Mouse (Mus musculus): ENCODE data around the gene E130208F15Rik.

Gene E130208F15Rik

DNA sequence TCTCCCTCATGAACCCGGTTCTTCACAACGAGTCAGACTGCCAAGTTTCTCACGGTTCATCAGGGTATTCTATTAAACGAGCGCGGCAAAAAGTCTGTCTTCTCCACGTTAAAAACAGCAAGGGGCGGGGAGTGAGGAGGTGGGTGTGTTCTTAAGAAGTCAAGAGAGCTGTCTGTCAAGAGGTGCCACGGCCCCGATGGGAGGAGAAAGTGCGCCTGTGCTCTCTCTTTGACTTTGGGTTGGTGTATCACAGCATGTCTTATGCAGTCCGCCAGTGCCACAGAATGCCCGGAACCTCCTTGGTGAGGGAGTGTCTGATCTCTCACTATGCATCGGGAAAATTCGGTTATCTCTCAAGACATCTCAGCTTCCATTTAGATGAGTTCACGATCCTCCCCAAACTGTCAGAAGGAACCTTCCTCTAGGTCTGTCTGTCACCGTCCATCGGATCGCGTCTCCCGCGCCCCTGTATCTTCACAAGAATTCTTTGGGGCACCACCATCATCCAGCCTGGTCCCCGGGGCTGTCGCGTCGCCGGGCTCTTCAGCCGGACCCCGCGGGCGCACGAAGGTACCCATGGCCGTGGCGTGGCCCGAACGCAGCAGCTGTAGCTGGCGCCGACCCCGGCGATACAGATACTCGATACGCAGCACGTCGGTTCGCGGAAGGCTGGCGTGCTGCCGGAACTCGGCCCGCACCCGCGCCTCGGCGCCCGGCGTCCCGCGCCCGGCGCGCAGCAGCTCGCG lies at the start of gene E130208F15Rik:
TSS of gene E130208F15Rik (plus strand) at position 202 of the 746 bp plus-strand sequence.
- DNase-seq, result peak; percentile 83

DNA sequence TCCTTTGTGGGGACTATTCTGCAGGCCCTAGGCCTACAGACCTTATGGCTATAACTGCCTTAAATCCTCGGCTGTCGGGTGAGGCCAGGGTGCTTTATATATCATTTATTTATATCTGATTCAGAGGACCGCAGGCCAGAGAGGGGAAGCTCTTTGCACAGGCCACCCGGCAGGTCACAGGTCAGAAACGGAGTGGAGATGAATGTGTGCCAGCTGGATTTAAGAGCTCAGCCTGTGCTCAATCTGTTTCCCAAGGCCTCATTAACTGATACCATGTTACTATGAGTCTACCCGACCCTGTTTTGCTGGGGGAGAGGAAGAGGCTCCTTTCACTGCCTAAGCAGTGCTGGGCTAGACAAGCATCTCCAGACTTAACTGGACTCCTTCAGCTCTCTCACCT lies 47.2 kb upstream of the E130208F15Rik start:
- no peak for DNase-seq

DNA sequence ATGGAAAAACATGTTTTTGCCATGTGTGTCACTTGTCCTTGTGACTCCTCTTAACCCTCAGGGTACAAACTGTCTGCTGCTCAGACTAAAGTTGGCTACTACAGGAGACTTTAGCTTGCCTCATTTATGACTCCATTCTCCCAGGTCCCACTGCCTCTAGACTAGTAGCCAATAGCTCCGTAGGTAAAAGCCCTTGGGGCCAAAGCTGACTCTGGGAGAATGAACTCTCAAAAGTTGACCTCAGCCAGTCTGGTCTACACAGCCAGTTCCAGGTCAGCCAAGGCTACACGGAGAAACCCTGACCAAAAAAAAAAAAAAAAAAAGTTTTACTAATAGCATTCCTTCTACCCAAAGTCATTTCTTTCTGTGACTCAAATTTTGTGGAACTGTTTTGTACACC lies 42.6 kb upstream of the E130208F15Rik start:
- DNase-seq, result no peak

DNA sequence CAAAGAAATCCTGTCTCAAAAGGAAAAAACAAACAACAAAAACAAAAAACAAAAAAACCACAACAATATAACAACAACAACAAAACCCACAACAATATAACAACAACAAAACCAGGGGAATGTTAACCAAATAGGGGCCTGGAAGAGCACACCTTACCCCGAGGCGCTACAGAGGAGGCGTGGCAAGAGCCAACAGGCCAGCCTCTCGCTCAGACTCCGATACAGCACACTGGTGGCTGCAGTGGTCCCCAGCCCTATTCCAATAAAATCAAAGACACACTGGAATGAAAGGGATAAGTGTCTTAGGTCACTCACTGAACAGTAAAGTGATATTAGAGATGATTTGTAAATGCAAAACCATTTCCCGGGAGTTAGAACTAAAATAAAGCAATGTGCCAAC lies 42.0 kb upstream of the E130208F15Rik start:
- DNase-seq, result peak; percentile 58

DNA sequence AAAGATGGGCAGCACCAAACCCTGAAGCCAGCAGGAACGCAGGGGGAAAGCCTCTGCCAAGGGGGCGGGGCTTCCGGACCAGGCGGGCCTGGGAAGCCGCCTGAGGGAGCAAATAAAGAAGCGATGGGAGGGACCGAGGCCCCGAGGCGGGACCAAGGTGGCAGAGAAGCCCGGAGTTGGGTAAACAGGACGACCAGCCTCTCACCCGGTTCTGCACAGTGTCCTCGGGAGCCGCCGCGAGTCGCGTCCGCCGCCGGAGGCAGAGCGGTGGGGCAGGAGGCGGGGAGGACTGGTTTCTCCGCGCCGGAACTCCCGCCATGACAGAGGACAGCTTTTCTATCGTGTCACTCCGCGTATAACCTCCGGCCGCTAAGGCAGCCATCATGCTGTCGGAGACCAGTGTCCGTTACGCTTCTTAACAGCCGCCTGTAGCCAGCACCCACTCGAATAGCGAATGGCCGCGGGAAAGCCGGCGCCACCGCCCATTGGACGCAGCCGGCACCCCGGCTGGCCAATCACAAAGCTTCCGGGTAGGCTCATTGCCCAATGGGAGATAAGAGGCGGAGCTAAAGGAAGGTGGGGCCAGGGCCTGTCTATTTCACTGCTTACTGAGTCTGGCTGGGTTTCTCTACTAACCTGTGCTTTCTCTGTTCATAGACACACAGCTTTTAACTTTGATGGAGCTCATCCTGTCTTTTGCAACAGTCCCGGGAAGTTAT lies 41.4 kb upstream of the E130208F15Rik start, which contains the start of the genes Thap8 and Wdr62:
TSS of gene Thap8 (plus strand) at position 144 of the 719 bp plus-strand sequence.
TSS of gene Wdr62 (minus strand) at position 469 of the 719 bp plus-strand sequence.
- peak; percentile 95 for DNase-seq

DNA sequence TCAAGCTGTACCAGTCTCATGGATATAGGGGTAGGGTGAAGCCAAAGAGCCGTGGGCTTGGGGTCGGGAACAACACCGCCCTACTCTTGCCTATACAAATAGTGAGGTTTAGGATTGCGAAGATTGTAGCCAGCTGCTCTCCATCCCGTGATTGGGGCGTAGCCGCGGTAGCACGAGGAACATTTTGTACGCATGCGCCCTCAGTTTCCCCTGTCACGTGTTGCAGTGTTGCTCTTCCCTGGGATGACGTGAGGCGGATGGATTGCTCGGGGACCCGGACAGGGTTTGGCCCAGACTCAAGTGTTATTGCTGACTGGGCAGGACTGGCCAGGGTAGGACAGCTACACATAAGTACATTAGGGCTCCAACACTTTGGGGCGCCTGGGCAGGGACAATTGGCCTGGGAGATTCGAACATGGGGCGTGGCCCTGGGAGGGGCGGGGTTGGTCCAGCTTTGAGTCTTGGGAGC lies 40.8 kb upstream of the E130208F15Rik start:
- peak; percentile 80 for DNase-seq

DNA sequence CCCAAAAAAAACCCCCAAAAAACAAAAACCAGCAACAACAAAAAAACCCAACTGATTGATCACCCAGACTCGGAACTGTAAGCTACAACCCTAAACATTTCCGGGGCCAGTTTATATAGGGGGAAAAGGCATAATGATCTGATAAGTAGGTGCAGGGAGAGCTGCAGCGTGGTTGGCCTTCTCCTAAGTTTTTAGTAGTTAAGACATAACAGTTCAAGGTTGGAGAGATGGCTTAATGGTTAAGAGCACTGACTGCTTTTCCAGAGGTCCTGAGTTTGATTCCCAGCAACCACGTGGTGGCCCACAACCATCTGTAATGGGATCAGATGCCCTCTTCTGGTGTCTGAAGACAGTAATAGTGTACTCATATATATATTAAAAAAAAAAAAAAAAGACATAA lies 40.0 kb upstream of the E130208F15Rik start:
- DNase-seq, result no peak

DNA sequence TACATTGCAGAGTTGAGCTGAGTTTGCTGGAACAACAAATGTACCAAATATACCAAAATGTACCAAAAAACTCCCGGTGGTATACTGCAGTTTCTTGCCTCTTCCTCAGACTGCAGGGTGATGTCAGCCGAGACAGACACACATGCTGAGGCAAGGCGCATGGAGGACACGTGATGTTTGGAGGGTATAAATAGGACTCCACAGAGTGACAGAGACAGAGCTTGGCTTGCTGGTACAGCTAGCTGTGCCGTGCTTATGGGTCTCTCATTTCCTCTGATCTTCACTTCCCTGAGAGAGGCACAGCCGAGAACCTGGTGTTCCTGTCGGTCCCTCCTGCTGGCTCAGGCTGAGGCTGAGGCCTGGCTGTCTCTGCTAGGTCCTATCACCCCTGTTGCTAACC lies 38.8 kb upstream of the E130208F15Rik start:
- DNase-seq, result no peak

DNA sequence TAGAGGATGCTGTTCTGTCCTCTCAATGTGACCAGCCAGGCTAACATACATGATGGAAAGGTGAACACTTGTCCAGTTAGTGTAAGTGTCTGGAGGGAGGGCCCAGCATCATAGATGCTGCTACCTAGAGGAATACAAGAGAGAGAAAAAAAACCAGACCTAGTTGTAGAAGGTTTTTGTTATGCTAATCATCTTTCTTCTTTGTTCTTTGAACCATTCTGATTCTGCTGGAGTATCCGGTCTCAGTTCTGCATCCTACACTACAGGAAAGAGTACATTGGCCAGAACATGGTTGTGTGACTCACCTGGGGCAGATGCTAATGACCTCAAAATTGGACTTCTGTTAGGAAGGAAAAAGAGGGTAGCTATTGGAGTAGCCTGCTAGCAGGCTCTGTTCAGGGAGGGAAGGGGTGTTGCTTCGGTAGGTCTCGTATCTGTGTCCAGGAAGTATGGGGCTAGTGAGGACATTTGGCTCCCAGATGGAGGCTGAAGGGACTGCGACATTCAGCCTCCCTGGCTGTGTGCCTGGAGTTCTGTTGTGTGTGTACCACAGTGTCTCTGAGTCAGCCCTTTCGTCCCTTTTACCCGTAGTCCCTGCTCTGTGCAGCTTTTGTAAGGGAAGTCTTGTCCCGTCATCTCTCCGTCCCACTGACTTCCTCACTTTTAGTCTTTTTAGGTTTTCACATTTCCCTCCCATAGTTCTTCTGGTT lies 34.7 kb upstream of the E130208F15Rik start:
- DNase-seq, result no peak

DNA sequence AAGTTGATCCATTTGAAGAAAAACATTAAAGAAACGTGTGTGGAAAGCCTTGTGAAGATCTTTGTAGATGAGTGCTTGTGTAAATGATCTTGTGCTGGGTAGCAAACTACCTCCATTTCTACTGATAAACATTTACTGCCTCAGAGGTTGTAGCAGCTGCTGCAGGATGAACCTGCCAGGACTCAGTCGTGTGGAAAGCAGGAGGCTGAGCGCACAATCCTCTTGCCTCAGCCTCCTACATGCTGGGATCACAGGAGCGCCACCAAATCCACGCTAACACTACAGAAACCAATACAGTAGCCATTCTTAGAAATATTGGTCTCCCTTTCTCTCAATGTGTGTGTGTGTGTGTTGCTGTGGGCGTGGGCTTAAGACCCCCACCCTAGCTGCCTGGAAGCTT lies 33.5 kb upstream of the E130208F15Rik start:
- DNase-seq, result no peak

DNA sequence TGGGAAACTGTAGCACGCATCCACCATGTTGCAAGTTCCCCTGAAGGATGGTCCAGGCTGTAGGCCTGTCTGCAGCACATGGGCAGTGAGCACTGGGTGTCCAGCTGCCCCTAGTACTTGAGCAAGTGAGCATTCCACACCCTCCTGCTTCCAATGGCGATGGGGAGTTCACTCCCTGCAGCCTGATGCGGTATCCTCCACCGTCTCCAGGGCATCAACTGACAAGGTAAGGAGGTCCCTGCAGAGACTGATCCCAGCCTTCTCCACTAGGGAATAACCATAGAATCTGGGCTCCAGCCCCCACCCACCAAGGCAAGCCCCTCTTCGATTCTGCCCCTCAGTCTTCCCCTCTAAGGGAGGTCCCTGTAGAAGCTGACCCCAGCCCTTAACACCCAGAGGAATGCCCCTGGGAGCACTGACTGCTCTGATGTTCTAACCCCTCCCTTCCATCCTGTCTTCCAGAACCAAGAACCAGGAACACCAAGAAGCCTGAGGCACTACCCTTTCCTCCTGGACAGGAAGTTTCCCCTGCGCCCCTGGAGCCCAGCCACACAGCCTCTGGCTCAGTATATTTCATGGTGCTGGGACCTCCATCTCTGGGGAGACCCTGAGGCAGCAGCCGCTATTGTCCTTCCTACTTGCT lies 32.3 kb upstream of the E130208F15Rik start:
- no peak for DNase-seq

DNA sequence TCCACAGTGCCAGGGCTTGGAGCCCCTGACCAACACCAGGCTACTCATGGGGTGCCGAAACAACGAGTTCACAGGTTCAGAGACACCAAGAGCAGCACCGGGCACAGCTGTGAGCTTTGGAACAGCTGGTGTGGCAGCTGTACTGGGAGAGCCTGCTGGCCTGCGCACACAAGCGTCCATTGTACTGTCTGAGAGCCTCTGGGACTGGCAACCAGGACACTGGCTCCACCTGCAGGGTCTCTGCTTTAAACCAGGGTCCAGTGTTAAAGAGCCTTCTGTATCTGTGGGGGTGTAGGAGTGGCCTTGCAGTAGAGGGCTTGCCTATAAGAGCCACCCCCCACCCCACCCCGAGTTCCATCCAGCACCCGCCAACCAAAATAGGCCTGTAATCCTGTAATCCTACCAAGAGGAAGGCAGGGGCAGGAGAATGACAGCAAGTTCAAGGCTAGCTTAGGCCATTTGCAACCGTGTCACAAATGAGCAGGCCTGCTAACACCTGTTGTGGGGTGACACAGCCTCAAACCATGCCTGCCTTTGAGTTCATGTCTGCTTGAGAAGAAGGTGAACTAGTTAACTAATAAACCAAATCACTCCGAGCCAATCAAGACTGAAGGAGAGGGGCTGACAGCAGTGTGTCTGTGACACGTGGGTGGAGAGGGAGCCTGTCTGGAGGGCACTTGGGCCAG lies 31.7 kb upstream of the E130208F15Rik start:
- no peak for DNase-seq

DNA sequence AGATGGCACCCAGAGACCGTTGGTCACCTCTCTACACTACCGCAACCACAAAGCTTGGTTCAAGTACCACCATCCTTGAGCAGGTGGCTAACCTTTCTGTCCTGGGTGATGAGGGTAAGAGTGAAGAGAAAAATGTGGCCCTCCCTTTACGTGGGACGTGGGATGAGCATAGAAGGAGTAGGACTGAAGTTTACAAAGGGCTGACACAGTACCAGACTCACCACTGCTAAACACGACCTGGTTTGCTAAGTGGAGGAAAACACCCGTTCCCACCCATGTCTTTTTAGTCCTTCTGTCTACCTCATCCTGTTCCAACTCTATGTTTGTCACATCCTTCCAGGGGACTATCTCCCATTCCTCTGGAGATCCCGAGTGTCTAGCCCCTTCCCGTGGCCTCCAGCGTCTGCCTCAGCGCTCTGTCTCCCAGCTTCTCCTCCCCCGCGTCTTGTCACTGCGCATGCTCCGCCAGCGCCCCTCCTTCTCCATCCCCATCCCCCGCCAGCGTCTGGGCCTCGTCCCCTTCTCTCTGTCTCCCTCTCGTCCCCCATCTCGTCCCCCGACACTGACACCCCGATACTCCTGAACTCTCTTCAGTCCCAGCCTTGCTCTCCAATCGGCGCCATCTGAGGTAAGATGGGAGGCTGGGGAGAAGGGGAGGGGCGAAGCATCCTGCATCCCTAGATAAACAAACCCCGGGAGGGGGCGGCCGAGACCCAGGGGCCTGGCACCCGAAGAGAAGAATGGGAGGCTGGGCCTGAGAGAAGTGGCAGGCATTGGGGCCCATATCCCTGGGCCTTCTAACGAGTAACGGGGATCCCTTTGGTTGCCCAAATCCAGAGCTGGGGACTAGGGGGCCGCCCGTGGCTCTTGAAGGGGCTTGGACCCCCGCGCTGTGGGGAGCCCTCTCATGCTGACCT lies 30.1 kb upstream of the E130208F15Rik start, which contains the start of gene Clip3:
TSS of gene Clip3 (plus strand) at position 514 of the 917 bp plus-strand sequence.
- DNase-seq, result peak; percentile 59

DNA sequence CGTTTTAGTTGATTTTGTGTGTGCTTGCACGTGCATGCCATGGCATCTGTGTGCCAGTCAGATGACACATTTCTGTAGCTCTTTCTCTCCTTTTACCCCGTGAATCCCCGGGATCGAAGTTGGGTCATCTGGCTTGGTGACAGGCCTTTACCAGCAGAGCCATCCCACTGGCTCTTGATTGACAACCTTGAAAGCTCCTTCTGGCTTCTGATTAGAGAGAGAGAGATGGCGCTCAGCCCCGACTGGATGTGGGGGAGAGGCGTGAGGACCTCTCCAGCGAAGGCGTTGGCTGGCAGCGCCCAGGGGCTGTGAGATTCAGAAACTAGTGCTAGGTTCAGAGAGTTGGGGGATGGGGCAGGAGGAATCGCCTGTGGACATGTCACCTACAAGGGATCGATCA lies 27.7 kb upstream of the E130208F15Rik start:
- DNase-seq, result no peak

DNA sequence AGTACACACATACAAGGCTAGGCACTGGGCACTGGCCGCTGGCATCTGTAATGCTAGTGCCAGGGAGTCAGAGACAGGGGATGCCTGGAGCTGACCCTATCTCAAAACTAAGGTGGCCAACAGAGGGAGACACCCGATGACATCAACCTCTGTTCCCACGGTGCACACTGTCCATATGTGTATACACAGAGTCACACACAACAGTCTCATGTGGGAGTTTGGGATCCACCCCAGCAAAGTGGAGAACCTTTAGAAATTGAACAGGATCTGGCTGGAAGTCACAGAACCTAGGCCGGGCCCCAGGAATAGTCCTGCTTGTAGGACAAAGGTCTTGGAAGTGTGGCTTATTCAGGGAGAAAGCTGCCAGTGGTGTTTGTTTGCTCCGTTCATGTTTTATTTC lies 27.2 kb upstream of the E130208F15Rik start:
- DNase-seq, result no peak

DNA sequence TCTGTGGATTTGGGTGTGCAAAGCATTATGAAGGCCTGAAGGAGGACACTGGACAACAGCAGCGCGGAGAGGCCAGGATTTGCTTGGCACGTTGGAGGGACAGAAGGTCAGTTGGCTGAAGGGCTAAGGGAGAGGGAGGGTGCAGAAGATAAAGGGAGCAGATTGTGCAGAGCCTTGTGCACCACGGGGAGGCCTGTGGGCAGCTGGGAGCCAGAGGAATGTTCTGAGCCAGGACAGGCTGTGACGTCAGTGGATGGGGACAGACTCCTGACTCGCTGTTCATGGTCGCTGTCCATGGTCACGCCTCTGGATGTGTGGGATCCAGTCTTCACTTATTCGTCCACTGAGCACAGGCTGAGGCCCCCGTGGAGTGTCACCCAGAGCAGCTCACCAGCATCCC lies 26.4 kb upstream of the E130208F15Rik start:
- DNase-seq, result no peak

DNA sequence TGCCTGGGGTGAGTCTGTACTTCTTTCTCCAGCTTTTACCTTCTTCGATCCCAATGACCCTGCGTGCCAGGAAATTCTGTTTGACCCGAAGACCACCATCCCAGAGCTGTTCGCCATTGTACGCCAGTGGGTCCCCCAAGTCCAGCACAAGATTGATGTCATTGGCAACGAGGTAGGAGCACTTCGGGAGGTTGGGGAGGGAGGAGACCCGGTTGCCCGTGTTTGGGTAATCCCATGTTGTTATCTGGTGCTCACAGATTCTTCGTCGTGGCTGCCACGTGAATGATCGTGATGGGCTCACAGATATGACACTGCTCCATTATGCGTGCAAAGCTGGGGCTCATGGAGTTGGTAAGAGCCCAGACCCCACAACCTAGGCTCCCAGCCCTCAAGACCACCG lies 24.7 kb upstream of the E130208F15Rik start:
- DNase-seq, result no peak

DNA sequence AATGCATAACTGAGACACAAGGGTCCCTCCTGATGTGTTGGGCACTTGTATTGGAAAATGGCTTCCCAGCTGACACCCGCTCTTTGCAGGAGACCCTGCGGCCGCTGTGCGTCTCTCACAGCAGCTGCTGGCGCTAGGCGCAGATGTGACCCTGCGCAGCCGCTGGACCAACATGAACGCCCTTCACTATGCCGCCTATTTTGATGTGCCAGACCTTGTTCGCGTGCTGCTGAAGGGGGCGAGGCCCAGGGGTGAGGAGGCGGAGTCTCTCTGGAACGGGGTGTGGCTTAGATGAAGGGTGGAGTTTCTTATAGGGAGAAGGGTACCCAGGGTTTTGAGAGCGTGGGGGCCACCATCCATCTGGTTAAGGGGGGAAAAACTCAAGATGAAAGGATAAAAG lies 24.3 kb upstream of the E130208F15Rik start:
- no peak for DNase-seq

DNA sequence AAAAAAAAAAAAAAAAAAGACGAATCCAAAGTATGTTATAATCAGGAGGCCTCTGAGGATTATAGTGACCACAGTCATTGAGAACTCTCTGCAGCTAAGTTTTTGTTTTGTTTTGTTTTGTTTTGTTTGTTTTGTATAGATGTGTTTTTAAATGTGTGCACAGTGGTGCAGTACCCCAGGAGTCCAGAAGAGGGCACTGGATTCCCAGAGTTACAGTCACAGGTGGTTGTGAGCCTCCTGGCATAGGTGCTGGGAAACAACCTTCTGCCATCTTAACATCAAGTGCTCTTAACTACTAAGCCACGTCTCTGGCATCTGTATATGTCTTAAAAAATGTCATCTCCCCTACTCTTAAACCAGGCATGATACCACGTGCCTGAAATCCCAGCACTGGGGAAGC lies 20.6 kb upstream of the E130208F15Rik start:
- peak; percentile 53 for DNase-seq

DNA sequence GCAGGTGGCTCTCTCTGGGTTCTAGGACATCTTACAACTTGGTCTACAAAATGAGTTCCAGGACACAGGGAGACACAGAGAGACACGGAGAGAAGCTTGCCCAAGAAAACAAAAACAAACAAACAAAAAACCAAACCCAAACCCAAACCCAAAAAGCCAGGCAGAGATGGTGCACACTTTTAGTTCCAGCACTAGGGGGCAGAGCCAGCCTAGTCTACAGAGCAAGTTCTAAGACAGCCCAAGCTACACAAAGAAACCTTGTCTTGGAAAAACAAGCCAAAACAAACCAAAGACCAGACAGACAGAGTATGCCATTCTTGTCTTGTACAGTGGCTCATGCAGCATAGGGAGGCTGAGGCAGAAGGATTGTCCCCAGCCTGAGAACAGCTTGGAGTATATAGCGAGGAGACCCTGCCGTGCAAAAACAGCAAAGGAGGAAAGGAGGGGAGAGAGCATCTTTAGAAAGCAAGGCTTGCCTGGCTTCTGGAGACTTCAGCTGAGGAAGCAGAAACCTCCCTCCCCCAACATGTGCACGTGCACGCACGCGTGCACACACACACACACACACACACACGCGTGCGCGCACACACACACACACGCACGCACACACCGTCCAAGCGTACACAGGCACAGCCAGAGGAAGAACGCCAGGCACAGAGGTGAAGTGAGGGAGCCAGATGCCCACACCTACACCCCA lies 15.3 kb upstream of the E130208F15Rik start:
- DNase-seq, result no peak

All from liver (tissue).